Mouse (Mus musculus) bone marrow, adult 2 months (tissue): ENCODE data around the gene Lrmda.

Source experiments
- CTCF ChIP-seq: fragments of 200-500 bp; IDR thresholded peaks from 2 replicates; pipeline ENCODE4 v1.5.1; 2011; ENCODE audit warnings: low read length, control low read depth; ENCODE audit not compliant: control insufficient read depth, insufficient read depth
- POLR2A ChIP-seq: fragments of 200-500 bp; IDR thresholded peaks from 2 replicates; pipeline ENCODE4 v1.6.1; 2011; ENCODE audit warnings: low read depth, mild to moderate bottlenecking, control low read depth, low read length, borderline replicate concordance; ENCODE audit not compliant: control insufficient read depth

DNA sequence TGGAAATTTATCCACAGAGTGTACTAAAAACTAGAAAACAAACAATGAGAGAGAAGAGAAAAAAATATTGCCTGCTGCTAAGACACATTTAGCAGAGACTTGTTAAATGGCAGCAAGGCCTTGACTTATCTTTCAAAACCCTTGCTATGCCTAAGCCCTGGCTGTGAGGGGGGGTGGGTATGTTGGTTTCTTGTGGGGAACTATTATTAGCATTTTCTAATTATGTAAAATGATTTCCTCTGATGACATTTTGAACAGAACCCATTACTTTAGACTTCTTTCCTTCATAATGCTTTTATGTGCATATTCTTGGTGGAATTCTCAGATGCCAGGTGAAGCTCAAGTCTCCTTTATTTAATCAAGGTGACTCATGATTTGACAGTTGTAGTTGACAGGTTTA, 824.5 kb downstream of the Lrmda start:
- no peak for TF ChIP-seq POLR2A
- no peak for TF ChIP-seq CTCF
